Mouse (Mus musculus) heart, postnatal 14 days (tissue): Measurements from ENCODE around the gene Strada. TPM values are rescaled to one million over a fixed set of nuclear protein-coding genes. Genes with fewer than 3 reads are reported as not detected.
"Not testable (repeated sequence)": the region's sequence is repeated elsewhere in the genome, so short reads cannot be mapped to it uniquely, and the experiment has no call there.

Experiments used
- DNase-seq, 2 experiments: peaks; one replicate each; pipeline ENCODE4 v3.0.0; 2021 to 2022
- intact Hi-C: fragments of 180-260 bp; cut with DNase I; formaldehyde crosslinking; loops from one replicate; pipeline ENCODE4 v1.15.1; 2025
- total RNA-seq, 2 experiments: library from RNA; stranded (reverse); gene quantifications; 2 replicates each; pipeline ENCODE4 v1.2.3; 2021

Gene Strada
- total RNA-seq, 2 experiments from 2014 or later: 8.7 TPM

DNA sequence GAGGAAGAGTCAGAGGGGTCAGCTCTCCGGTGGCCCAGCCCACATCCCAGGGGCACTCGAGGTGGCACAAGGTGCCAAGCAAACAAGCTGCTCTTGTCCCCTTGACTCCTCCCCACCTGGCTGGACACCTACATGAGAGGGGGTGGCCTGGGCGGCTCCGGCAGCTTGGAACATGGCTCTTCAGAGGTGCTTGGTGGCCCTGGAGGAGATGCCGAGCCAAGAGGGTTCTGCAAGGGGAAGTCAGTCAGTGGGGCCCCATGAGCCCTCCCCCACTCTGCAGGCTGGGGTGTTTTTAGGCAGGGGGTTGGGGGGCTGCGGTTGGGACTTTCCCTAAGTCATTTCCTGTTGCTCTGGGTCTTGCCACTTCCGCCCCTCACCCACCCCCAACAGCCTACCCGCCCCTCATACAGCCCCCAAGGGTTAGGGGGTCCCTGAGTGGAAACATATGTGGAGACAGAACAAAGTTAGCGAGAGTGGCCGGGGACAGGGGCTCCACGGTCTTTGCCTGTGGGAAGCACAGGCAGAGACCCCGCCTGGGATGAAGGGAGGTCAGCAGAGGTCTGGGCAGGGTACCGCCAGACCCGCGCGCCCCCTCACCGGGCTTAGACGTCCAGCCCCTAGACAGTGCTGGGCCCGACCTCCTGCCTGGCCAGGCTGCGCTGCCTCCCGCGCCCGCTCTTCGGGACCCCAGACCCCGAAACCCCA, 42.6 kb downstream of the Strada start:
- intact Hi-C loops: no loop called here
- peak; percentile 38 to 45 for DNase-seq

DNA sequence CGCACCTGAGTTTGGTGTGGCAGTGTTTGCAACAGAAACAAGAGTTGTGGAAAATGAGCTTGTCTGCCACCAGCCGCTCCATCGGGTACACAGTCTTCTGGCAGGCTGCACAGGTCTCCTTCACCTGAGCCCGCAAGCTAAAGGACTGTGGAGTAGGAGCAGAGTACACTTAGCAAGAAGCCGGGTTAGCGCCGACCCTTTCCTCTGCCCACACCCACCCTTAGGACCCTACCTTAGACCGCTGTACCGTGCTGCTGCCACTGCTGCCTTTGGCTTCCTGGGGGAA, 43.1 kb downstream of the Strada start:
- no peak for DNase-seq
- intact Hi-C loops: no loop called here

- intact Hi-C loops: no loop called here
- no peak for DNase-seq
These were observed 43.7 kb downstream of the Strada start for GRCm38 (mm10) chr11:106158081-106158929.

- no peak for DNase-seq
- intact Hi-C loops: no loop called here
These were observed 44.8 kb downstream of the Strada start for GRCm38 (mm10) chr11:106157154-106157553.

DNA sequence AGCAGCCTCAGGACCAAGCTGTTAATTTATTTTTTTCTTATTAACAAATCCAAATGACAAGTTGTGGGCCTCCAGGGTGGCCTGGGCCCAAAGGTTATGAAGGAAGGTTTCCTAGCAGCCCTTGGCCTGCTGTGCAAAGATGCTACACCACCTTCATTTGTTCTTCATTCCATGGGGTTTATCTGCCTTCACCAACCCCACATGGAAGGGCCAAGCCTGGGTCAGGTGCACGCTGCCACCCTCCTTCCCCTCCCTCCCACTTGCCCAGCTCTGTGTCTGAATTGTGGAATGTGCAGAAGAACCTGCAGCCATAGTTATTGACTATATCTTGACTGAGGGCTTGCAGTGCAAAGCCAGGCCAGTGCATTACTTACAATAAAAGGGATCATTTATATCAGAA, 45.7 kb downstream of the Strada start:
- DNase-seq: no peak
- intact Hi-C loops: no loop called here

GRCm38 (mm10) chr11:106155761-106156160, 46.2 kb downstream of the Strada start:
- DNase-seq: no peak
- intact Hi-C loops: loop anchor here (2.0 kb wide), 1 partner anchor 19 kb away; no protein-coding TSS in a partner anchor

DNA sequence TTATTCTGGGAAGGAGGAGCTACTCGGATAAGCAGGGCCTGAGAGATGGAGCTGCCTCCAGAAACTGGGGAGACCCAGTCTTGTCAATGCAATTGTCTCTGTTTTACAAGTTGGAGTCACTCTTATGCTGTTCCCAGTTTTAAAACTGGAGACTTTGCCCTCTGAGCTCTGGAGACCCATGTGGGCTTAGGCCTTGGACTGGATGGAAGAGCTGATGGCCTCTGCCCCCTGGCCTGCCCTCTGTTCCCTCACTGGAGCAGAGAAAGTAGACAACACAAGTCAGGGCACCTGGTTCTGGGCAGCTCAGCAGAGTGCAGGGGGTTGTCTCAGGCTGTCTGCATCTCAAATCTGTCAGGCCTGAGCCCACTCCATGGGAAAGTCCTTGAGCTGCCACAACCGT, 47.2 kb downstream of the Strada start:
- intact Hi-C loops: loop anchor here (2.0 kb wide), 1 partner anchor 18 kb away; no protein-coding TSS in a partner anchor
- no peak for DNase-seq

- intact Hi-C loops: loop anchor here (2.0 kb wide), 1 partner anchor 17 kb away; no protein-coding TSS in a partner anchor
- no peak for DNase-seq
These were observed 47.9 kb downstream of the Strada start for GRCm38 (mm10) chr11:106154091-106154490.

GRCm38 (mm10) chr11:106152132-106152531, 49.8 kb downstream of the Strada start:
- intact Hi-C loops: no loop called here
- no peak for DNase-seq

DNA sequence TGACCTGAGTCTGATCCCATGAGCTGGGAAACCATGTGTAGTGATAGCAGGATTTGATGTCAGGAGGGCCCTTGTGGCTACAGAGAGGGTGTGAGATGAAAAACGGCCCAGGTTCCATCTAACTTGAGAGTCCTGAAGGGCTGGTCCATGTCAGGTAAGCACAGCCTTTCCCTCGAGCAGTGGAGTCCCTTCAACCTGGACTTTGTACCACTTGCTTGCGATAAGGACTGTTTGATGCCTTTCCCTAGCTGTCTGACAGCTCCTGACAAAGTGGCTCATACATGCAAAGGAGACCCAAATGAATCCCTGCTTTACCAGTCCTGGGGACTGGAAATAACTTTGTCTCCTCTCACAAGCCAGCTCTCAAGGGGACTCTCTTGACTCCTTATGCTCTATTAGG, 50.7 kb downstream of the Strada start:
- intact Hi-C loops: no loop called here
- DNase-seq: no peak

DNA sequence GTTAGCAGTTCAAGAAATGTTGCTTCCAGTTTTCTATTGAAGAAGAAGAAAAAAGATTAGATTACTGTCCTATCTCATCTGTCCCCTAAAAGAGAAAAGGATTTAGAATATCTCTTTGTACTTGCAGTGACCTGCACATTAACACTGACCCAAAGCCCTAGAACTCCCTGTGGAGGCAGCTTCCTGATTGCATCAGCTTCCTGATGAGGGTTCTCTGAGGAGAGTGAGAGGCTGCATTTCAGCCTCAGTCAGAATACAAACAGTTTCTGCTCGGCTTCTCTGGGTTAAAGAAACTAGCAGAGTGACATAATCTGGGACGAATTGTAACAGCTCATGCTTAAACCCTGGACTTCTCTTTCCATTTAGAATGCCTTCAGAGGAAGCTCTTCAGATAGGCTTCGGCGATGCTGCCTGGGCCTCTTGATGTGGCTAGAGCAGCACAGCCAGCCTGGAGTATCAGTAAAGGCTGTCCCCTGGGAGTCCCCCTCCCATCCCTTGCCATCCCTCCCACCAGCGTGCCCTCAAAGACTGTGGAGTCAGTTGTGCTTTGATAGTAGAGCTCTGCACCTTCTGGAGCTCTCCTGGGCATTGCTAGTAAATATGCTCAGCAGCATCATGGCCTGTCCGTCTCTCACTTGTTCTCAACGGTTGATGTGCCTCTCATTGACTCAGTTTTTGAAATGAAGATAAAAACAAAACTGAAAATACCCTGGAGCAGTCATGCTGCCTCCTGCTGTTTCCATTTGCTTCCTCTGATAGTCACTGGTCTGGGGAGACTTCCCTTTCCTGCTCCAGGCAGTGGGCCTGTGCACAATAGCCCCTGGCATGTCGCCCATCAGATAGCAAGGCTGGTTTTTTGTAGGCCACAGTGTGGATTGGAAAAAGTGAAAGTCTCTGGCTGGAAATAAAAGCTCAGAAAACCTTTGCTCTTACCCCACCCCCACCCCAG, 67.1 kb downstream of the Strada start:
- intact Hi-C loops: loop anchor here (1.0 kb wide), 1 partner anchor 50 kb away; no protein-coding TSS in a partner anchor
- peak; percentile 86 to 90 for DNase-seq

GRCm38 (mm10) chr11:106132516-106132915, 69.5 kb downstream of the Strada start:
- no peak for DNase-seq
- intact Hi-C loops: no loop called here

DNA sequence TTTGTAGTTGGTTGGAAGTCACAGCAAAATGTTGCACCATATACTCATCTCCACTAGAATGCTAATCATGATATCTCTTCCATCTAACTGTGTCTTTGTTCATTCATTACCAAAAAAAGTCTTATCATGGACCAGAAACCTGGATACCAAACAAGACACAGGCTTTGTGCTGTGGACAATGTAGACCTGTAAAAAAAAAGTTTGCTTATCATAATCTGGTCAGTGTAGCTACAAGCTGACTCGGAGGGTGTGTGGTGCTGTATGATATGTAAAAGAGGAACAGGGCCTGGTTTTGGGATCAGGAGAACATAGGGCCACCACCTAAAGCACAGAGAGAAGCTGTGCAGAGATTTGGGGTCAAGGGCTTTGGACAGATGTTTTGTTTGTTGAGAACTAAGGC, 72.5 kb downstream of the Strada start:
- intact Hi-C loops: no loop called here
- no peak for DNase-seq

GRCm38 (mm10) chr11:106126727-106127373, 75.1 kb downstream of the Strada start:
- DNase-seq, intact Hi-C loops: not testable (repeated sequence)

- DNase-seq: no peak
- intact Hi-C loops: no loop called here
These were observed 76.1 kb downstream of the Strada start for GRCm38 (mm10) chr11:106125827-106126226.

- intact Hi-C loops: no loop called here
- no peak for DNase-seq
These were observed 77.2 kb downstream of the Strada start for GRCm38 (mm10) chr11:106124784-106125183.

DNA sequence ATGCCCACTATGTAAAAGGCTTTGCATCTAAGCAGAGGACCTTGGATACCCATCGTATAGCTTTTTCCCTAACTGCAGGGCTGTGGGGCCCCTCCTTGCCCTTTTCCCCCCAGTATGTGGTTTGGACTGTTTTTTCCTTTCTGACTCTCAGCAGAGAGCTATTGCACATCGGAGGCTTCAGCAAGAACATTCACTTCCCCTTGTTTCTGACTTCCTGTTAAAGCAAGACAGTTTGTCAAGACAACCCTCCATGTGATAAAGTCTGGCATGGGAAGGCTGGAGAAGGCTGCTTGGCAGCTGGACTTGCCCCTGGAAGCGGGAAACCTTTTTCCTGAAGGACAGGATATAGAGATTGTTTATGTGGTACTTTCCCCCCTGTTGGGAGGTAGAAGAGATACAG, 79.2 kb downstream of the Strada start:
- intact Hi-C loops: no loop called here
- DNase-seq: peak; percentile 10 to 14

GRCm38 (mm10) chr11:106122221-106122620, 79.7 kb downstream of the Strada start:
- intact Hi-C loops: no loop called here
- DNase-seq: no peak
